Mouse (Mus musculus) kidney, adult 9 months (tissue): ENCODE data around the gene Trim8.

Experiments used
- DNase-seq: peaks from one replicate; pipeline ENCODE4 v3.0.0; 2022

Gene Trim8

GRCm38 (mm10) chr19:46525691-46526631 lies 24.5 kb downstream of the Trim8 start:
- DNase-seq = no peak

DNA sequence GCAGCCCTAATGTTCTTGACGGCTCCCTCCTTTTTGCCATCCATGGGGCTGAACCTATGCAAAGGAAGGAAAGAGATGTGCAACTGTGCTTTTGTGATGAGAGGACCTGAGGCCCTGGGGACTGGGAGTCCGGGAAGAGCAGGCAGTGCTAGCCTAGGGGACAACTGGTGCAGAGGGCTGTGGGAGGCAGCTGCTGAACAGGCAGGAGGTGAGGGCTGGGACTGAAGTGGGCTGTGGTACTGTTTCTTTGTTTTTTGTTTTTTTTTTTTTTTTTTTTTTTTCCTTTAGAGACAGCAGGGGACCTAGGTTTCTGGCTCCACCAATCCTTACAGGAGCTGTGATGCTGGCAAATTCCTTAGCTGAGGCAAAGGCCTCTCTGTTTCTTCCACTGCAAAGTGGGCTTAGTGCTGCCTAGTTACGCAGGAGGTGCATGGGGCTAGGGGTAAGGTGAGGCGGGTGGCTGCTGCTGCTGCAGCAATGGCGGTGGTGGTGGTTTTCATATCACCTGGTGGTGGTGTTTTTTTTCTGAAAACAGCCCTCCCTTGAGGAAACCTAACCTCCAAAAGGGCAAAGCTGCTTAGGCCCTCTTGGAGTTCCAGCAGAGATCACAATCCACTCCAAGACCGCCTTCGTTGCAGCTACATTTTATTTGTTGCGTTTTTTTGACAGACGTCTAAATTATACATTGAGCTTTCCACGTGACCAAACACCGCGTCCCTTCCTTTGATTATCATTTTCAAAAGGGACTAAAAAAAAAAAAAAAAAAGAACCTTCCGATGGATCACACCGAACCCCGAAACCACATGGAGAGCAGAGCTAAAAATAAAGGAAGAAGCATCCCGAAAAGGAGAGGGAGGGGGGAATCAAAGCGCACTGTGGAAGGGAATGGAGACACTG lies 26.4 kb downstream of the Trim8 start:
- no peak for DNase-seq

DNA sequence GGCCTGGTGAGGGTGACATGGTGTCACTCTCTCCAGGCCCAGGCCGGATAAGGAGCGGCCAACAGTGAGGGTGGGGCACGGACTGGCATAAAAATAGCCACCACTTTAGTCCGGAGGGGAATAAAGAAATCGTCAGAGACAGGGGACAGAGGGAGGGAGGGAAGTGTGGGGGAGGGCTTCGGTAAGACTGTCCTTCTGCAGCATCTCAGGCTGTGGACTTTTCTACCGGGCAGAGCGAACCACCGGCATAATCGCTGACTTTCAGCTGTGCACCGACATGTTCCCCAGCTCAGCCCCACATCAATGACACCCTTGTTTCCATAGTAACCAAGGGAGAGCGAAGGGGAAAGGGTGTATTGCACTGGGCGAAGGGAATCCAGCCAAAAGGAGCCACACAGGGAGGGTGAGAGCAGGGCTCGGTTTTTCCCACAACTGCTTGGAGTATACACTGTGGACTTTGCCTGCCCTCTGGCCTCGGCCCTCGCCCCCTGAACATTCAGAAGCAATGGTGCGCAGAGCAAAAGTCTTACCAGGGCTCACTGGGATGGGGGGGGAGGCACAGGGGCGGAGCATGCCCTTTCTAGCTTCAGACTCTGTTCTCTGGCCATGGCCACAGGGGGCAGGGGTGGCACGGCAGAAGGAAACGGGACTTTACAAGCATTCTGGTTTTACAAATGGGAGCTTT lies 27.2 kb downstream of the Trim8 start:
- peak; percentile 97 for DNase-seq

GRCm38 (mm10) chr19:46529601-46530448 lies 28.3 kb downstream of the Trim8 start:
- DNase-seq = no peak

DNA sequence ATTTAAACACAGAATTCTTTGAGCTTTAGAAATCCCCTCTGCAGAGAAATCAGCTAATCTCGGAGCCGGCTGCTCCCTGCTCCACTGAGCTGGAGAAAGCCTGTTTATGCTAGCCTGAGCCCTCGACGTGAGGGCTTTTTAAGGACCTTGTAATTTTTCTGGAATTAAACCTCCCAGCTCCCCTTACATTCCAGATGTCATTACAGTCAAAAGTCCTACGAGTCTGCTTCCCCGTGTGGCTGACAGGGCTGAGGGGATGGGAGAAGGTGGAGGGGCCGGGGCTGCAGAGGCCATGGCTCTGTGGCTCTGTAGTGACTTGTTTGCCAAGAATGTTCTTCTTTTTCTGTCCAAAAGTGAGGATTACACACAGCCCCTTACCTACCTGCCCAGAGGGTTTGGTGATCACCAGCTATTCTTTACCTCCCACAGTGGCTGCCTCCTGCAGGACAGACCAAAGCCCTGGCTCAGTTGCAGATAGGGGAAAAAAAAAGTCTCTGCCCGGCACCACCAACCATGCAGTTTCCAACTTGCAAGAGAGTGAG lies 29.0 kb downstream of the Trim8 start:
- no peak for DNase-seq

DNA sequence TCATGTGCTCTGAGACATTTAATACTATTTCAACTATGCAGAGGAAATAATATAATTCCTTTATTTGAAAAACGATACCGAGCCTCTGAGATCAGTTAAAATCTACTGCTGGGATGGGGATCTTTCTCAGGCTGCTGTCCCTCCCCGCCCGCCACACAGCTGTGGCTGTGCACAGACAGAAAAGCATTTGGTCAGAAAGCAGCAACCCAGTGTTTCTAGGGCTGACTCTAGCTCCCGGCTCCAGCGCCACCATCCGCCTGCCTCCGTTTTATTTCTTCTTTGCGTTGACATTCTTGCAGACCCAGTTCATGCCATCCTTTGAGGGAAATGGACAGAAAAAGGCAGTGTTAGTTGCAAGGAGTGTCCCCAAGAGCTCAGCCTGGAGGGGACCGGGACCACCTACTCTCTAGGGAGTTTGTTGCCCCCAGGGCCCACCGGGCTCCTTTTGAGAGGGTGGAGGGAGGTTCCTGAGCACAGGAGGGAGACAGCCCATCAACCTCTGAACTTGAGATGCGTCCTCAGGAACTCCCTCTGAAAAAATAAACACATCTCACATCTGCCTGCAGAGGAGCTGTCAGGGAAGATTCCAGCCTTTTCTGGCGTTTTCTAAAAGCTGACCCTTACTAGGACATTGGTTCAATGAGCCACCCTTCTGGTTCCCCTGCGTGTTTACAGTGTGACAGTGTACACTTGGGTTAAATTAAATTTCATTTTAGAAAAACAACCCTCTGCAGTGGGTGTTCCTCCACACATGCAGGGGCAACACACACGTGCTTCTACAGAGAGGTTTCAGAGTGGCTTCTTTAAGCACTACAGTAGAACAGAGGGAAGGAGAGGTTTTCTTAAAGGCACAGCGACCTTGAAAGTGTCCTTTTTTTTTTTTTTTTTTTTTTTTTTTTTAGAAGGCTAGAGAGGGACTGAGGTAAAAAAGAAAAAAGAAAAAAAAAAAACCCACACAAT lies 29.8 kb downstream of the Trim8 start:
- no peak for DNase-seq

- DNase-seq = peak; percentile 64
Measured at GRCm38 (mm10) chr19:46532031-46532688, 30.7 kb downstream of the Trim8 start.

DNA sequence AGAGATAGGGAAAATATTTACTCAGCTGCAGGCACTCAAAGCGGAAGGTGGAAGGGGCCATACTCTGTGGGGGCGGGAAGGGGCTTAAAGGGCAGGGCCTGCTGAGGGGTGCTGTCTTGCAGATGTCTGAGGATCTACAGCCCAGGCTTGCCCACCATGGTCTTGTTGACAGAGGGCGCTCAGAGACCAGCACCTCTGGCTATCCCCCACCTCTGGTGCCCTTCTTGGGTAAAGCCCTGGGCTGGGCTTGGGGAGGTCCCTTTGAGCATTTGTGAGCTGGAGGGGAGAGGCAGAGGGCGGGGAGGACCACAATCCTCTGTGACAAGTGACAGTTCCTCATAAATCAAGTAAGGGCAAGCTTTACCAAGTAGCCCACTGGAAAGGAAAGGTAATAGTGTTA lies 31.6 kb downstream of the Trim8 start:
- no peak for DNase-seq

- no peak for DNase-seq
Measured at GRCm38 (mm10) chr19:46533525-46533924, 32.0 kb downstream of the Trim8 start.

- DNase-seq = no peak
Measured at GRCm38 (mm10) chr19:46534542-46535098, 33.1 kb downstream of the Trim8 start.

DNA sequence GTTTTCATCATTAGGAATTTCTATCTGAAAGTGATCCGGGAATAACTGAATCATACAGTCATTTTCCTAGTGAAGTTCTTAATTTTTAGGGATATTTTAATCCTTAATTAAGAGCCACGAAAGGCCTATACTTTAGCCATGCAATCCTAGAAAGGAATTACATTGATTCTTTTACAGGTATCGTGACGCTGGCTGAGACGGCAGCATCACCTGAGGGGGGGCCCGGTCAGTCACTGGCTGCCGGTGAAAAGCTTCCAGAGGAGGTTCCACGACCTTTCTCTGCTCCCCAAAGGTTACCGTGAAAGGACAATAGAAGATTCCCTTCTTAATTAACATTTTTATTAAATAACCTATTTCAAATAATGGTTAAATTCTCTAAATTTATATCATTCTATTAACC lies 35.9 kb downstream of the Trim8 start:
- DNase-seq = no peak

GRCm38 (mm10) chr19:46538213-46538612 lies 36.7 kb downstream of the Trim8 start:
- DNase-seq = no peak

GRCm38 (mm10) chr19:46542750-46543149 lies 41.2 kb downstream of the Trim8 start:
- DNase-seq = no peak

DNA sequence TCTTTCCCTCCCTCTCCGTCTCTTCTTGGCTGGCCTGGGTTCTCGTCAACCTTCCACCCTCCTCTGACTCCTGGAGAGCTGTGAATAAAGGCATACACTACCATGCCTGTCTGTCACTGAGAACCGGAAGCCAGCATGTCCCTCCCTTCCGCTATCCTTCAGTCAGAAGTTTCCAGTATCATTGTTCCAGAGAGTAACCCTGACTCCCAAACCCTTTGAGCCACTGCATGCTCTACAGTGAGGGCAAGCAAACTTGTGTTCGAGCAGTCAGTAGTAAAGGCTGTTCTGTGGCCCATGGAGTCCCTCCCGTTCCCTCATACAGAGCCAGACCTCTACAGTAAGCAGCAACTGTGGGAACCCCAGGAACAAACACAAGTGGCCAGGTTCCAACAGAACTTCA lies 46.1 kb downstream of the Trim8 start:
- no peak for DNase-seq

- DNase-seq = no peak
Measured at GRCm38 (mm10) chr19:46548110-46548509, 46.6 kb downstream of the Trim8 start.

DNA sequence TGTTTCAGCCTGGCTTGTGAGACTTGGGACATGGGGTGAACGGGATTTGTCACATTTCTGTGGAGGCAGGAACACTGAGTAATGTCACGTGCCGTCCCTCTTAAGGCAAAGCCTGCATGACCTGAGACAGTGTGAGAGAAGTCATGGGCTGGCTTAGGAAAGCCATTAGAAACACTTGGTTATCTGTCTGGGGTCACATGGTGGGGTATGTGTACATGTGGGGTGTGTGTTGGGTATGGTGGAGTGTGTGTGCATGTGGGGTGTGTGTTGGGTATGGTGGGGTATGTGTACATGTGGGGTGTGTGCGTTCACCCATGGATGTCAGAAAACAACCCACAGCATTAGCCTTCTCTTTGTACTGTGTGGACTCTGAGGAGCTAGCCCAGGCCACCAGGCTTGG lies 48.9 kb downstream of the Trim8 start:
- no peak for DNase-seq

GRCm38 (mm10) chr19:46552496-46552895 lies 51.0 kb downstream of the Trim8 start:
- no peak for DNase-seq

DNA sequence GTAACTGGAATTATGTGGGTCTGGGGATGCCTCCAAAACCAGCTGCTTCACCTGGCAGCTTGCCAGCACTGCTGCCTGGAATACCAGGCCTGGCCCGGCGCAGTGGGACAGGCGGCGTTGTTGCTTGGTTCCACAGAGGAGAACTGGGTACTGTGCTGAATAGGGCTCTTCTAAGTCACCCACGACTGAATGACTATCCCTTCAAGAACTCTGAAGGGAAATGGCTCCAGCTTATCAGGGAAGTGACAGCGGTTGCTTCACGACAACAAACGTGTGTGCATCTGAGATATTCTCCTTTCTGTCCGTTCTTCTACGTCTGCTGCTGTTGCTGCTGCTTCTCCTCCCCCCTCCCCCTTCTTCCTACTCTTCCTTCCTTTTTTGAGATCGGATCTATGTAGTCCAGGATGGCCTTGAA lies 52.0 kb downstream of the Trim8 start:
- no peak for DNase-seq

GRCm38 (mm10) chr19:46558009-46558408 lies 56.5 kb downstream of the Trim8 start:
- no peak for DNase-seq

DNA sequence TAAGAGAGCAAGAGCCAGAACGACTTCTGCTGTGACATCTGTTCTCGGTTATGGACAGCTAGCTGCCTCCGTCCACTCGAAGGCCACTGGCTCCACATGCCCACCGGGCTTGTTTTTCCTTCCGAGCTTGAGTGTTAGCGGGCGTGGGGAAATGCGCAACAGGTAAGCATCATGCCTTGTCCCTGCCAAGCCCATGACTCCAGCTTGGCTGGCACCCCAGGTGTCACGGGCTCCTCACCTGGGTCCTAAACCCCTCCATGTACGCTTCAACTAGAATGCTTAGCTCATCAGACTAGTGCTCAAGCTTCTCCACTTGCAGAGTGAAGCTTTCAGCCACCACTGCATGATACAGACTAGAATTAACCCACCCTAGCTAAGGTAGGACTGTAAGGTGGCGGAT lies 57.1 kb downstream of the Trim8 start:
- DNase-seq = peak; percentile 50
